14 mouse cellular contexts compared by ENCODE assay signal in the genomic region with DNA sequence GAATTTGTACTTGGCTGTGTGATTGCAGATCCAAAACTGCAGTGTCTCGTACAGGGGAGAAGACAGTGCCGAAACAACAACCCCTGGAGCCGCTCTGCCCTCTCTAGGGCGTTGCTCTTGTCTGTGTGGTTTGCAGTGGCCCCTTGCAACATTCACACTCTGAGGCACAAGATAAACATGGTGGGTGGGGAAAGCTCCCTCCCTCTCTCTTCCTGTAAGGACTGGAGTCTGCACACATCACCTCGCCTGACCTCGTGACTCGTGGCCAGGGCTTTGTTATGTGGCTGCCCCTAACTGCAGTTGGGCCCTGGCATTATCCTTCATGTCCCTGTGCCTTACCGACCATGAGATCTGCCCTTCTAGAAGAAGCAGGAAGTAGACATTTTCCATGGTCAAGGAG.
A peak's percentile ranks its signal among the peaks of the same experiment; 100 is the strongest.
DNase-seq lines count a peak whose midpoint lies in the region; ATAC-seq and TF ChIP-seq lines count a peak whose summit lies in the region.
"Had no signal": no experiment of that assay in that cellular context is flagged by ENCODE, and none has a peak within 500 bp of the region (broad histone marks: within the 10 kb centered on the region; RNA-seq: fewer than 3 reads in every experiment).

No protein-coding gene starts in this region.

- no peak for TF ChIP-seq CTCF in MEL (IDR thresholded peaks at IDR 0.05 in 2 of 3, conservative IDR thresholded peaks at IDR 0.05 in 1 of 3; ENCODE audit: control insufficient read depth in 1 of 3, insufficient read depth in 1 of 3, low read depth in 2 of 3, low read length in 3 of 3, poor library complexity in 1 of 3, severe bottlenecking in 1 of 3)
- TF ChIP-seq CTCF in cerebellum, adult 2 months (IDR thresholded peaks at IDR 0.05; ENCODE audit: borderline replicate concordance, insufficient read depth, low read depth, low read length): no peak

- TF ChIP-seq EP300 in MEL (IDR thresholded peaks at IDR 0.05; ENCODE audit: low read depth in 1 of 2, low read length in 2 of 2): no peak

- no peak for TF ChIP-seq POLR2A in MEL (IDR thresholded peaks at IDR 0.05; ENCODE audit: control insufficient read depth in 1 of 2, insufficient read depth in 1 of 2, low read depth in 1 of 2, low read length in 2 of 2, poor library complexity in 1 of 2)
- no peak for TF ChIP-seq POLR2A in cerebellum, adult 2 months (IDR thresholded peaks at IDR 0.05; ENCODE audit: borderline replicate concordance, insufficient read depth, low read length)

- H3K9ac ChIP-seq in hindbrain, embryonic 13.5 days: no peak overlapping the region
- no peak overlapping the region for H3K9ac ChIP-seq in MEL (ENCODE audit: control insufficient read depth, low read depth, low read length, poor library complexity, severe bottlenecking)
- H3K9ac ChIP-seq in midbrain, embryonic 16.5 days (ENCODE audit: low read depth, low read length): no peak overlapping the region
- H3K9ac ChIP-seq: embryonic facial prominence, embryonic 12.5 days; heart, embryonic 12.5 days; limb, embryonic 15.5 days had no signal

- H3K4me1 ChIP-seq in hindbrain, embryonic 10.5 days (replicated peaks): peaks cover 72% of the 10 kb centered on the region
- H3K4me1 ChIP-seq in hindbrain, embryonic 13.5 days (replicated peaks): peaks cover 45% of the 10 kb centered on the region
- H3K4me1 ChIP-seq in MEL (ENCODE audit: control insufficient read depth in 1 of 2, insufficient read depth in 2 of 2, low read length in 2 of 2): peaks cover 0 to 4% of the 10 kb centered on the region in 2 experiments; a peak in 2 of 4 replicates
- peaks cover 74% of the 10 kb centered on the region for H3K4me1 ChIP-seq in limb, embryonic 10.5 days
- peaks cover 82% of the 10 kb centered on the region for H3K4me1 ChIP-seq in megakaryocyte, embryonic 14.5 days
- peaks cover 30% of the 10 kb centered on the region for H3K4me1 ChIP-seq in cerebellum, adult 2 months (ENCODE audit: control insufficient read depth, insufficient read depth, low read length)
- H3K4me1 ChIP-seq in midbrain, embryonic 16.5 days (ENCODE audit: control insufficient read depth, insufficient read depth, low read length): peaks cover 13% of the 10 kb centered on the region

- no peak for TF ChIP-seq RAD21 in MEL (IDR thresholded peaks at IDR 0.05; ENCODE audit: low read depth, low read length)

- no peak overlapping the region for H3K4me3 ChIP-seq in hindbrain, embryonic 10.5 days
- no peak overlapping the region for H3K4me3 ChIP-seq in hindbrain, embryonic 13.5 days
- H3K4me3 ChIP-seq in MEL (ENCODE audit: control insufficient read depth in 1 of 2, insufficient read depth in 1 of 2, low read depth in 2 of 2, low read length in 2 of 2): no peak overlapping the region
- no peak overlapping the region for H3K4me3 ChIP-seq in limb, embryonic 10.5 days
- H3K4me3 ChIP-seq in megakaryocyte, embryonic 14.5 days (replicated peaks): peak overlapping the region; percentile 74
- H3K4me3 ChIP-seq in cerebellum, adult 2 months (replicated peaks; ENCODE audit: insufficient read depth, low read depth, low read length): no peak overlapping the region
- H3K4me3 ChIP-seq in midbrain, embryonic 16.5 days (ENCODE audit: low read depth, low read length): no peak overlapping the region
- H3K4me3 ChIP-seq: embryonic facial prominence, embryonic 12.5 days; heart, embryonic 12.5 days; limb, embryonic 15.5 days had no signal

- ATAC-seq in hindbrain, embryonic 13.5 days (ENCODE audit: low FRiP score): no peak
- no peak for ATAC-seq in midbrain, embryonic 16.5 days

- no peaks in the 10 kb centered on the region for H3K36me3 ChIP-seq in hindbrain, embryonic 10.5 days
- no peaks in the 10 kb centered on the region for H3K36me3 ChIP-seq in hindbrain, embryonic 13.5 days
- no peaks in the 10 kb centered on the region; a peak in 1 of 4 replicates for H3K36me3 ChIP-seq in MEL (ENCODE audit: control insufficient read depth in 1 of 2, insufficient read depth in 2 of 2, low read length in 2 of 2)
- no peaks in the 10 kb centered on the region for H3K36me3 ChIP-seq in limb, embryonic 10.5 days
- peaks cover 81% of the 10 kb centered on the region for H3K36me3 ChIP-seq in megakaryocyte, embryonic 14.5 days (replicated peaks; ENCODE audit: low read length)
- no peaks in the 10 kb centered on the region for H3K36me3 ChIP-seq in midbrain, embryonic 16.5 days (ENCODE audit: control insufficient read depth, insufficient read depth, low read length)
- H3K36me3 ChIP-seq: embryonic facial prominence, embryonic 12.5 days; heart, embryonic 12.5 days had no signal

- H3K79me2 ChIP-seq in MEL (ENCODE audit: control insufficient read depth, insufficient read depth, low read length, poor library complexity): no peaks in the 10 kb centered on the region

- no peak overlapping the region for H3K4me2 ChIP-seq in hindbrain, embryonic 13.5 days
- no peak overlapping the region for H3K4me2 ChIP-seq in midbrain, embryonic 16.5 days (ENCODE audit: low read length)
- H3K4me2 ChIP-seq: embryonic facial prominence, embryonic 12.5 days; heart, embryonic 12.5 days; limb, embryonic 15.5 days had no signal

- 66% methylated on average over 8 of the region's 8 CpGs for WGBS in hindbrain, embryonic 10.5 days
- 62% methylated on average over 8 of the region's 8 CpGs for WGBS in hindbrain, embryonic 13.5 days
- 67% methylated on average over 8 of the region's 8 CpGs for WGBS in limb, embryonic 10.5 days
- 86% methylated on average over 8 of the region's 8 CpGs for WGBS in cerebellum, adult 2 months
- WGBS in midbrain, embryonic 16.5 days: 75% methylated on average over 8 of the region's 8 CpGs

- peak overlapping the region; percentile 60; the same call in 1 of the 2 replicates for H3K27ac ChIP-seq in hindbrain, embryonic 10.5 days
- no peak overlapping the region for H3K27ac ChIP-seq in hindbrain, embryonic 13.5 days
- peak overlapping the region; percentile 5; the same call in 1 of the 2 replicates for H3K27ac ChIP-seq in MEL (ENCODE audit: control insufficient read depth, low read depth, low read length)
- peak overlapping the region; percentile 37; the same call in 1 of the 2 replicates for H3K27ac ChIP-seq in limb, embryonic 10.5 days
- H3K27ac ChIP-seq in cerebellum, adult 2 months (ENCODE audit: insufficient read depth, low read length): no peak overlapping the region
- no peak overlapping the region for H3K27ac ChIP-seq in midbrain, embryonic 16.5 days (ENCODE audit: low read length)
- H3K27ac ChIP-seq: embryonic facial prominence, embryonic 12.5 days; limb, embryonic 15.5 days had no signal

- no peak for DNase-seq in hindbrain, embryonic 10.5 days (ENCODE audit: low spot score)
- peak; percentile 39 for DNase-seq in MEL (ENCODE audit: low read depth, low spot score)
- no peak for DNase-seq in limb, embryonic 10.5 days (ENCODE audit: low spot score)
- DNase-seq in cerebellum, adult 2 months: no peak
- no peak for DNase-seq in right cerebral cortex, postnatal 36 days (ENCODE audit: low spot score in 2 of 2)
- DNase-seq: kidney, adult 18-20 months; layer of hippocampus, postnatal 36 days; right cerebral cortex, adult 18-20 months had no signal

- 0 out of 2 replicates have a peak, but pooled peaks cover 4% of the 10 kb centered on the region for H3K27me3 ChIP-seq in hindbrain, embryonic 10.5 days (ENCODE audit: insufficient read depth, poor library complexity, severe bottlenecking)
- H3K27me3 ChIP-seq in hindbrain, embryonic 13.5 days: no peaks in the 10 kb centered on the region
- H3K27me3 ChIP-seq in MEL (ENCODE audit: control insufficient read depth in 1 of 2, insufficient read depth in 2 of 2, low read length in 2 of 2): no peaks in the 10 kb centered on the region
- H3K27me3 ChIP-seq in limb, embryonic 10.5 days (ENCODE audit: low read depth, poor library complexity, severe bottlenecking): no peaks in the 10 kb centered on the region; the same call in 1 of the 2 replicates
- H3K27me3 ChIP-seq in megakaryocyte, embryonic 14.5 days (replicated peaks): no peaks in the 10 kb centered on the region
- H3K27me3 ChIP-seq in cerebellum, adult 2 months (ENCODE audit: control insufficient read depth, insufficient read depth, low read length): no peaks in the 10 kb centered on the region
- no peaks in the 10 kb centered on the region for H3K27me3 ChIP-seq in midbrain, embryonic 16.5 days (ENCODE audit: control insufficient read depth, insufficient read depth, low read depth, low read length)
- H3K27me3 ChIP-seq: embryonic facial prominence, embryonic 12.5 days; heart, embryonic 12.5 days had no signal

- H3K9me3 ChIP-seq in hindbrain, embryonic 10.5 days: no peaks in the 10 kb centered on the region
- no peaks in the 10 kb centered on the region for H3K9me3 ChIP-seq in hindbrain, embryonic 13.5 days
- H3K9me3 ChIP-seq in MEL (replicated peaks; ENCODE audit: insufficient read depth, low read length): no peaks in the 10 kb centered on the region
- H3K9me3 ChIP-seq in limb, embryonic 10.5 days (replicated peaks): no peaks in the 10 kb centered on the region
- peaks cover 11% of the 10 kb centered on the region; the same call in 1 of the 2 replicates for H3K9me3 ChIP-seq in megakaryocyte, embryonic 14.5 days
- H3K9me3 ChIP-seq in midbrain, embryonic 16.5 days (replicated peaks; ENCODE audit: control insufficient read depth, low read length, poor library complexity, severe bottlenecking): no peaks in the 10 kb centered on the region
- H3K9me3 ChIP-seq: embryonic facial prominence, embryonic 12.5 days; heart, embryonic 12.5 days; limb, embryonic 15.5 days had no signal

TF ChIP-seq in MEL, 35 proteins besides CTCF, POLR2A, EP300 and RAD21:
- no peak for TF ChIP-seq MYB (IDR thresholded peaks at IDR 0.05; ENCODE audit: low read depth, low read length)
- no peak for TF ChIP-seq MAX (IDR thresholded peaks at IDR 0.05; ENCODE audit: low read length)
- no peak for TF ChIP-seq RCOR1 (IDR thresholded peaks at IDR 0.05; ENCODE audit: low read depth, low read length)
- no peak for TF ChIP-seq TAL1 (IDR thresholded peaks at IDR 0.05; ENCODE audit: low read length)
- TF ChIP-seq GATA1 (IDR thresholded peaks at IDR 0.05; ENCODE audit: low read depth, low read length): no peak
- no peak for TF ChIP-seq TCF12 (IDR thresholded peaks at IDR 0.05; ENCODE audit: low read depth, low read length)
- no peak for TF ChIP-seq ZNF384 (IDR thresholded peaks at IDR 0.05; ENCODE audit: low read depth, low read length)
- no peak for TF ChIP-seq ZC3H11A (IDR thresholded peaks at IDR 0.05; ENCODE audit: low read depth, low read length)
- no peak for TF ChIP-seq POLR2AphosphoS5 (IDR thresholded peaks at IDR 0.05; ENCODE audit: borderline replicate concordance, low read depth, low read length)
TF ChIP-seq in MEL: peak in this region for 0.

Comparison
In these comparisons a context has a peak if more than half of its experiments do, and no peak if none do; other contexts are left out.
1. H3K27ac ChIP-seq: peak in hindbrain, embryonic 10.5 days (single experiment), MEL (single experiment) and limb, embryonic 10.5 days (single experiment); none in hindbrain, embryonic 13.5 days (single experiment), cerebellum, adult 2 months (single experiment) and midbrain, embryonic 16.5 days (single experiment).